Mouse (Mus musculus) mouse embryonic stem cell (cell line): ENCODE results near the gene Psma6.

Experiments used
- in situ Hi-C, 2 experiments: fragments of 300-500 bp; cut with MboI; formaldehyde crosslinking; loops; 1 replicate in 1 of 2; 3 replicates in 1 of 2; pipeline ENCODE4 v1.14.3; 2019 to 2020; ENCODE audit warnings: low sequenced_read_pairs in 2 of 2, low pct_unique_long_range_greater_than_20kb in 1 of 2, mixed read lengths in 1 of 2; ENCODE audit not compliant: unreplicated experiment in 1 of 2

Gene Psma6

GRCm38 (mm10) chr12:55432920-55433284, 48.9 kb downstream of the Psma6 start:
- in situ Hi-C loops = loop anchor here in 1 of 2 experiments (5.0 kb wide), 1 partner anchor 64 kb away; no protein-coding TSS in a partner anchor

- in situ Hi-C loops = loop anchor here in 1 of 2 experiments (5.0 kb wide), 1 partner anchor 63 kb away; no protein-coding TSS in a partner anchor
These were observed 49.9 kb downstream of the Psma6 start for GRCm38 (mm10) chr12:55433802-55434435.

- in situ Hi-C loops = no loop called here
These were observed 51.1 kb downstream of the Psma6 start for GRCm38 (mm10) chr12:55435080-55435479.

DNA sequence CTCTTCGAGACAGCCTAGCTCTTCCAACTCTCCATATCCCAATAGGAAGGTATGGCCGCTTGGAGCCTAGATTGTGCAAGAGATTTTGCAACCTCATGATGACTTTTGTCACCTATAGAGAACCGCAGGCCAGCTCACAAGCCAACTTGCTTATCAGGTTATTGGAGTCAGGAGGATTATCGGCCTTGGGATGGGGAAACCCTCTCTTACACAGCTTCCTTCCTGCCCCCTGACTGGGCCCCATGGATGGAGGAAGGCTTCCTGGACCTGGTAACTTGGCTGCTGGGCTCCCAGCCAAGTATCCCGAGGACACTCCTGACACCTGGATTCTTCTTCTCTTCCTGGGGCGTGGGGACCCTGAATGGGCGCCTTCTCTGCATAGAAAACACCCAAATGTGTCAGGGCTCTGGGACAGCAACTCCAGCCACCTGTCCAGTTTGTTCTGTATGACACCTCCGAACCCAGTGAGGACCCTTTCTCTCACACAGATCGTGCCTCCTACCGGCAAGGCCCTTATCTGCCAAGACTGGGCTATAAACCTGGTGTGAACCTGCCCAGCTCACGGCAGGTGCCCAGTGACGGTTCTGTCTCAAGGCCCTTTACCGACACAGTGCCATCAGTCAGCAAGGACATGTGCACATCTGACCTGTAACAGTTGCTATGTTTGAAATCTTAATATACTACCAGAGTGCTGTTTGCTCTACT, 53.3 kb downstream of the Psma6 start:
- in situ Hi-C loops = no loop called here

DNA sequence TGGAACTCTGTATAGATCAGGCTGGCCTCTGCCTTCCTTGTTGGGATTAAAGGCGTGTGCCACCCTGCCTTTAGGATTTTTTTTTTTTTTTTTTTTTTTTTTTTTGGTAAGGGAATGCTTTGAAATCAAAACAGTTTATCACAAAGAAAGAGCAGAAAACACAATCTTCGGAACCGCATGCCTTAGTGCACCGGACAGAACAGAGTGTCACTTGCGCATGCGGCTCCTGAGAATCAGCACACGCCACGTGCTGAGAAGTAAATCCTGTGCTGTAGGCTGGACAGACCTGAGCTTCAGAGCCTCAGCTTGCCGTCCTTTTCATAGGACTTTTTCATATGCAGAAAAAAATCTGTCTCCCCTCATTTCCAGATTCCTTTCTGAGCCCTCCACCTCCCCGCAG, 54.0 kb downstream of the Psma6 start:
- in situ Hi-C loops = no loop called here

- in situ Hi-C loops = no loop called here
These were observed 54.7 kb downstream of the Psma6 start for GRCm38 (mm10) chr12:55438611-55439137.

GRCm38 (mm10) chr12:55440416-55440815, 56.4 kb downstream of the Psma6 start:
- in situ Hi-C loops = loop anchor here in 1 of 2 experiments (5.0 kb wide), 1 partner anchor 52 kb away; the partner anchor contains the start of gene Nfkbia

GRCm38 (mm10) chr12:55442245-55442644, 58.2 kb downstream of the Psma6 start:
- in situ Hi-C loops = loop anchor here in 1 of 2 experiments (5.0 kb wide), 1 partner anchor 50 kb away; the partner anchor contains the start of gene Nfkbia

GRCm38 (mm10) chr12:55442861-55443850, 59.1 kb downstream of the Psma6 start:
- in situ Hi-C loops = loop anchor here in 1 of 2 experiments (5.0 kb wide), 1 partner anchor 49 kb away; the partner anchor contains the start of gene Nfkbia

DNA sequence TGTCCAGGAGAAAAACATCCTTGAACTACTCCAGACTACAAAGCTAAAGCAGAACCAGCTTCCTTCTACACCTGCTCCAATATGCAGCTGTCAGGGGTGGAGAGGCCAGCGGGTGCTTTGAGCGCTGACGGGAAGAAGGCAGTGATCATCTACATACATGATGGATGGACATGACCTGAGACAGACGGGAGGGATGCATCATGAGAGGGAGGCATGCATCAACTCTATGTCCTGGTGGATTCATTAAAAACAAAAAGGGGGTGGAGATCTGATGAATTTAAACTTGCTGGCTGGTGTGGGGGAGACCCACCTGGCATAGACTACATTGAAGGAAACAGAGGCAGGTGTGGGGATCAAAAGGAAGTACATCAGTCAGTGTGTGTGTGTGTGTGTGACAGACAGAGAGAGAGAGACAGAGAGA, 60.0 kb downstream of the Psma6 start:
- in situ Hi-C loops = loop anchor here in 1 of 2 experiments (5.0 kb wide), 1 partner anchor 48 kb away; the partner anchor contains the start of gene Nfkbia

DNA sequence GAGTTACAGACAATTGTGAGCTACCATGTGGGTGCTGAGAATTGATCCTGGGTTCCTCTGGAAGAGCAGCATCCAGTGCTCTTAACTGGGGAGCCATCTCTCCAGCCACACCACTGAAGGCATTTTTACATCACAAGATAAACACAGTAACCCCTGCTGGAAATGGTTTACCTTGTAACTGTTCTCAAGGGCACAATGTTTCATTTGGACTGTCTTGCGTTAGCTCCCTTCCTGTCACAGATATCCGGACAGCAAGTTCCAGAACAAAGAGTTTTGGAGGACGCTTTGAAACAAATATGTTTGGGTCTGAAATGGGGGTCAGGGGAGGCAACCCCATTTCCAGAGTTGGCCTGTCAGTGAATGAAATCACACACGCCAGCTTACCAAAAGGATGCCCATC, 61.6 kb downstream of the Psma6 start:
- in situ Hi-C loops = no loop called here

- in situ Hi-C loops = no loop called here
These were observed 62.3 kb downstream of the Psma6 start for GRCm38 (mm10) chr12:55446366-55446745.

DNA sequence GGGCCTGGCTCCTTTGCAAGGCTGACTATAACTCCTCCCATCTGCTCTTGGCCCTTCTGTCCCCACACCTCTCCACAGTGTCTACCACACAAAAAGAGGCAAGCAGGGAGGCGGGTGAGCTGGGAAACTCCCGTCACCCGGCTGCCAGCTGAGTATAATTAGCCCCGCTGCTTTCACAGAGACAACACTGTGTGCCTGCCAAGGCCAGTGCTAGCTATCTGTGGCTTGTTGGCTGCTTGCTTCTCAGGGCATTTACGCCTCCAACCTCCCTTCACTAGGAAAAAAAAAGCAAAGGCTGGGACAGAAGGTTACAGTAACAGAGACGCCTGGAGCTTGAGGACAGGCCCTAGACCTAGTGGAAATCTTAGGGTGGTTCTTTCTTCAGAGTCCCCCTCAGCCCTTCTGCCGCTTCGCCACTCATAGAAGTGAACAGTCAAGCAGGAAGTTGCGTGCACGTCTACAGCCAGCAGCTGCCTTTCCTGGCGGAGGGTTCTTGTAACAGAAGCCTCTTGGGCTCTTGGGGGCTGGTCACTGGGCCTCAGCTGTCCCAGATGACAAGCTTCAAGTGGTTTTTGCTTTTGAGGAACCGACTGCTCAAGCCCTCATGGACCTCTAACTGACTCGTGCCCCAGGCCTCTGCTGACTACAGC, 62.8 kb downstream of the Psma6 start:
- in situ Hi-C loops = no loop called here

- in situ Hi-C loops = no loop called here
These were observed 63.4 kb downstream of the Psma6 start for GRCm38 (mm10) chr12:55447396-55447760.

- in situ Hi-C loops = no loop called here
These were observed 64.4 kb downstream of the Psma6 start for GRCm38 (mm10) chr12:55448457-55448856.

GRCm38 (mm10) chr12:55449048-55449447, 65.0 kb downstream of the Psma6 start:
- in situ Hi-C loops = no loop called here

DNA sequence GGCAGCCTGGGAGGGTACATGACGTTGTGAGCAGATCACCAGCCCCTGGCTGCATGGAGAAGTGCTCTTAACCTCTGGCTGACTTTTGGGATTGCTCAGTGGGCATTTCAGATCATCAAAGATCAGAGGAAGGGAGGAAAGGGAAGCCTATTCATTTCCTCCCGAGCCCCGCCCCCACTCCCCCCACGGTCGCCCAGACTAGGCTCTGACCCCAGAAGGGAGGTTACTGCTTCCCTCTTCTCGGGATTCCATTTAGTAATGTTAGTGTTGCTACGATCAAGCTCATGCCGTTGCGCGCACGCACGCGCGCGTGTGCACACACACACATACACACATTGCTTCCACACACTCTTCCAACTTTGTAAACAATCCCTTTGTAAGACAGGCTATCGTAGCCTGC, 66.4 kb downstream of the Psma6 start:
- in situ Hi-C loops = no loop called here

GRCm38 (mm10) chr12:55452839-55453238, 68.8 kb downstream of the Psma6 start:
- in situ Hi-C loops = no loop called here
